Mouse (Mus musculus) lung, postnatal 0 days (tissue): ENCODE results near the gene Gm14444. TPM values are rescaled to one million over a fixed set of nuclear protein-coding genes. Genes with fewer than 3 reads are reported as not detected.
"Not testable (repeated sequence)": the region's sequence is repeated elsewhere in the genome, so short reads cannot be mapped to it uniquely, and the experiment has no call there.

Experiments
- ATAC-seq: fragments of 200-750 bp; cut with Nextera tagmentation; 2 replicates; pipeline ENCODE4 v1.8.0; 2017; ENCODE audit warnings: moderate library complexity
- DNase-seq: peaks from one replicate; pipeline ENCODE4 v3.0.0-alpha.2; 2016; ENCODE audit warnings: low spot score
- H3K27ac ChIP-seq: fragments of 300-500 bp; sonication (generic); 2 replicates; pipeline ENCODE4 v1.5.1; 2014; ENCODE audit warnings: antibody characterized with exemption, mild to moderate bottlenecking, low read length, mixed read lengths
- H3K27me3 ChIP-seq: fragments of 300-500 bp; sonication (generic); replicated peaks from 2 replicates; pipeline ENCODE4 v1.6.1; 2014; ENCODE audit warnings: low read length, mixed read lengths; ENCODE audit not compliant: insufficient read depth
- H3K36me3 ChIP-seq: fragments of 300-500 bp; sonication (generic); 2 replicates; pipeline ENCODE4 v1.6.1; 2014; ENCODE audit warnings: low read length, mixed read lengths; ENCODE audit not compliant: insufficient read depth
- H3K4me1 ChIP-seq: fragments of 300-500 bp; sonication (generic); 2 replicates; pipeline ENCODE4 v1.6.1; 2014; ENCODE audit warnings: antibody characterized with exemption, low read depth, low read length, mixed read lengths; ENCODE audit not compliant: insufficient read depth
- H3K4me2 ChIP-seq: fragments of 300-500 bp; sonication (generic); replicated peaks from 2 replicates; pipeline ENCODE4 v1.6.1; 2014; ENCODE audit warnings: low read depth, mild to moderate bottlenecking, low read length, moderate library complexity, mixed read lengths
- H3K4me3 ChIP-seq: fragments of 300-500 bp; sonication (generic); 2 replicates; pipeline ENCODE4 v1.5.1; 2014; ENCODE audit warnings: low read depth, low read length
- H3K9ac ChIP-seq: fragments of 300-500 bp; sonication (generic); replicated peaks from 2 replicates; pipeline ENCODE4 v1.6.1; 2014; ENCODE audit warnings: low read depth, mild to moderate bottlenecking
- H3K9me3 ChIP-seq: fragments of 300-500 bp; sonication (generic); 2 replicates; pipeline ENCODE4 v1.6.1; 2016; ENCODE audit warnings: low read length, mixed read lengths
- WGBS: fragments of 180-500 bp; shearing (Covaris S2); extraction: QIAGEN DNeasy Blood & Tissue Kit; methylation state at CpG from one replicate; pipeline ENCODE4 v1.1.7; 2014; 5-methylcytosine and 5-hydroxymethylcytosine counted together
- polyA plus RNA-seq: library from polyadenylated mRNA; unstranded; fragments of >200 nt; fragmentation: Nextera tagmentation; extraction: Ambion mirVana; gene quantifications from 2 replicates; pipeline ENCODE4 v1.2.1, GENCODE M21; 2015

The Gm14444 gene
- polyA plus RNA-seq = 0.14 TPM in 1 of 2 replicates, not detected in the other

GRCm38 (mm10) chr2:175010022-175010421 is at the start of gene Gm14444:
TSS of gene Gm14444 (plus strand) at chr2:175010241.
- H3K9ac ChIP-seq, DNase-seq, H3K36me3 ChIP-seq, H3K4me2 ChIP-seq, H3K27me3 ChIP-seq, H3K4me1 ChIP-seq, H3K9me3 ChIP-seq, ATAC-seq, H3K4me3 ChIP-seq, H3K27ac ChIP-seq: not testable (repeated sequence)
- WGBS = 50% methylated on average over 1 of the region's 1 CpGs

DNA sequence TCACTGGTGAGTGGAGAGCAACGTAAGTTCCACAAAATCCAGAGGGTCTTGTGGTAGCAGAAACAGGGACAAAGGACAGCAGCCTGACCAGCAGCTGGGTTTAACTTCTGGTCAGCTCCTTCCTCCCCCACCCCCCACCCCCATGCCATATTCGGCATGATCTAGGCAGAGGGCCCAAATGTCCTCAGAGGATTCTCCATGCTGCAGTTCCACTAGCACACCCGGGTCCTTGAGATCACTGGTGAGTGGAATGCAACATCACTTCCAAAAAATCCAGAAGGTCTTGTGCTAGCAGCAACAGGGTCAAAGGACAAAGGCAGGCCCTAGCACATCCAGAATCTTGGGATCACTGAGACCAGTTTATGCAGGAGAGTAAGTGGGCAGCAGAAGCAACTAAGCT is 44.6 kb upstream of the Gm14444 start:
- H3K4me3 ChIP-seq, H3K9me3 ChIP-seq, H3K4me2 ChIP-seq, H3K4me1 ChIP-seq, H3K9ac ChIP-seq, DNase-seq, H3K27me3 ChIP-seq, H3K36me3 ChIP-seq, H3K27ac ChIP-seq: not testable (repeated sequence)
- 50% methylated on average over 3 of the region's 3 CpGs for WGBS
- ATAC-seq = peak; percentile 88

- H3K27me3 ChIP-seq, H3K9ac ChIP-seq, H3K4me3 ChIP-seq, ATAC-seq, DNase-seq, H3K36me3 ChIP-seq, H3K9me3 ChIP-seq, H3K4me1 ChIP-seq, H3K4me2 ChIP-seq, H3K27ac ChIP-seq: not testable (repeated sequence)
- 95% methylated on average over 22 of the region's 27 CpGs for WGBS
These were observed 34.2 kb downstream of the Gm14444 start for GRCm38 (mm10) chr2:175044268-175044667.

- H3K4me3 ChIP-seq, H3K4me1 ChIP-seq, H3K27me3 ChIP-seq, H3K9me3 ChIP-seq, H3K36me3 ChIP-seq, H3K27ac ChIP-seq, ATAC-seq, H3K4me2 ChIP-seq, DNase-seq, H3K9ac ChIP-seq: not testable (repeated sequence)
- WGBS = 58% methylated on average over 1 of the region's 1 CpGs
These were observed 57.7 kb downstream of the Gm14444 start, which contains the start of gene Gm14393 for GRCm38 (mm10) chr2:175067681-175068261. TSS of gene Gm14393 (minus strand) at chr2:175067781.

Other genes starting within 250 kb of the Gm14444 start
- 24.6 and 26.5 TPM in 2 replicates for gene Edn3, start 249.6 kb upstream of the Gm14444 start, polyA plus RNA-seq
- gene Gm14393, start 57.5 kb downstream of the Gm14444 start, polyA plus RNA-seq = 1.5 and 1.6 TPM in 2 replicates
- 4.1 TPM in 2 replicates for gene Gm14399, start 131.8 kb downstream of the Gm14444 start, polyA plus RNA-seq
- gene Gm14443, start 165.6 kb downstream of the Gm14444 start, polyA plus RNA-seq = 0.31 and 0.47 TPM in 2 replicates
- 4.2 and 5.3 TPM in 2 replicates for gene Gm14391, start 196.7 kb downstream of the Gm14444 start, polyA plus RNA-seq